Mouse (Mus musculus): Measurements from ENCODE around the gene Ercc6.

- TF ChIP-seq CTCF (IDR thresholded peaks at IDR 0.05; ENCODE audit: low read depth): no peak
- TF ChIP-seq EP300 (optimal IDR thresholded peaks at IDR 0.05): no peak
These were observed 5.2 kb downstream of the Ercc6 start for GRCm38 (mm10) chr14:32518543-32518942.

Data from stomach, postnatal 0 days (tissue).